Mouse (Mus musculus) midbrain, embryonic 16.5 days (tissue): ENCODE measurements around the gene Sebox. TPM values are rescaled to one million over a fixed set of nuclear protein-coding genes. Genes with fewer than 3 reads are reported as not detected.
"Not testable (repeated sequence)": the region's sequence is repeated elsewhere in the genome, so short reads cannot be mapped to it uniquely, and the experiment has no call there.

Source experiments
- ATAC-seq: fragments of 200-750 bp; cut with Nextera tagmentation; 2 replicates; pipeline ENCODE4 v1.8.0; 2017; ENCODE audit warnings: moderate TSS enrichment
- H3K27ac ChIP-seq: fragments of 300-500 bp; sonication (generic); 2 replicates; pipeline ENCODE4 v1.5.1; 2014; ENCODE audit warnings: mild to moderate bottlenecking, low read length, mixed read lengths
- H3K27me3 ChIP-seq: fragments of 300-500 bp; sonication (generic); 2 replicates; pipeline ENCODE4 v1.6.1; 2014; ENCODE audit warnings: low read depth, low read length, mixed read lengths; ENCODE audit not compliant: control insufficient read depth, insufficient read depth
- H3K36me3 ChIP-seq: fragments of 300-500 bp; sonication (generic); 2 replicates; pipeline ENCODE4 v1.6.1; 2014; ENCODE audit warnings: mild to moderate bottlenecking, low read length, moderate library complexity, mixed read lengths; ENCODE audit not compliant: control insufficient read depth, insufficient read depth
- H3K4me1 ChIP-seq: fragments of 300-500 bp; sonication (generic); 2 replicates; pipeline ENCODE4 v1.6.1; 2014; ENCODE audit warnings: mild to moderate bottlenecking, low read length, mixed read lengths; ENCODE audit not compliant: control insufficient read depth, insufficient read depth
- H3K4me2 ChIP-seq: fragments of 300-500 bp; sonication (generic); 2 replicates; pipeline ENCODE4 v1.6.1; 2014; ENCODE audit warnings: mild to moderate bottlenecking, low read length, mixed read lengths
- H3K4me3 ChIP-seq: fragments of 300-500 bp; sonication (generic); 2 replicates; pipeline ENCODE4 v1.5.1; 2014; ENCODE audit warnings: low read depth, mild to moderate bottlenecking, low read length, moderate library complexity, mixed read lengths
- H3K9ac ChIP-seq: fragments of 300-500 bp; sonication (generic); 2 replicates; pipeline ENCODE4 v1.6.1; 2014; ENCODE audit warnings: low read depth, low read length, mixed read lengths
- H3K9me3 ChIP-seq: fragments of 300-500 bp; sonication (generic); replicated peaks from 2 replicates; pipeline ENCODE4 v1.6.1; 2014; ENCODE audit warnings: mild to moderate bottlenecking, low read length, mixed read lengths; ENCODE audit not compliant: control insufficient read depth, poor library complexity, severe bottlenecking
- WGBS: fragments of 180-500 bp; shearing (Covaris S2); extraction: QIAGEN DNeasy Blood & Tissue Kit; methylation state at CpG from one replicate; pipeline ENCODE4 v1.1.7; 2014; 5-methylcytosine and 5-hydroxymethylcytosine counted together
- polyA plus RNA-seq: library from polyadenylated mRNA; unstranded; fragments of >200 nt; fragmentation: Nextera tagmentation; extraction: Ambion mirVana; gene quantifications from 2 replicates; pipeline ENCODE4 v1.2.1, GENCODE M21; 2015

Sebox gene
- polyA plus RNA-seq, 1 experiment from 2014 or later: 0.14 TPM

DNA sequence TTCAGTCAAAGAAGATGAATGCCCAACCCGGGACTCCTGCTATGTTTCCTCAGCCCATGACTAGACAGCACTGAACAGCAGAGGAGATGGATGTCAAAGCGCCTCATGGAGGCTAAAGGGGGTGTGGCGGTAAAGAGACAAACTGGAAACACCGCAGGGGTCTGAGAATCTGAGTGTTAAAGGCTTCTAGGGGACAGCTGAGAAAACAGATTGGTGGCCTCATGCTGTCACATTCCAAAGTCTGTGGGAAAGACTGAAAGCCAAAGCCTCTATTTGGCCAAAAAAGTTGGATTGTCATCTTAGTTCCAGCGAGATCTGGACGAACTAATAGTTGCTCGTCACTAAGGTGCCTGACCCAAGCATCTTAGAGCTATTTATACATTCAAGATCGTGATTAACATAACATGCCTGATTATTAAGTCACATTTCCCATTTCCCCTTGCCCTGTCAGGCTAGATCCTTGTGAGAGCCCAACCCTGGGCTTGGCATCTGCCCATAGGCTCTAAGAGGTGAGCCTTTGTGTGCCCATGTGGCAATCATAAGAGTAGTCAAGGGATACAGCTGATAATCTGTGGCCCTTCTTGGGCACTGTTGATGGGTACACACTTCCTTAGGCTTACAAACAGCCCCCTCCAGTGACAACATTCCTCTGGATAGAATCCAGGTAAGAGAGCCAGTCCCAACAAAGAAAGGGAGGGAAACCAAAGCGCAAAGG, 20.2 kb downstream of the Sebox start:
- no peak overlapping the region for H3K27ac ChIP-seq

DNA sequence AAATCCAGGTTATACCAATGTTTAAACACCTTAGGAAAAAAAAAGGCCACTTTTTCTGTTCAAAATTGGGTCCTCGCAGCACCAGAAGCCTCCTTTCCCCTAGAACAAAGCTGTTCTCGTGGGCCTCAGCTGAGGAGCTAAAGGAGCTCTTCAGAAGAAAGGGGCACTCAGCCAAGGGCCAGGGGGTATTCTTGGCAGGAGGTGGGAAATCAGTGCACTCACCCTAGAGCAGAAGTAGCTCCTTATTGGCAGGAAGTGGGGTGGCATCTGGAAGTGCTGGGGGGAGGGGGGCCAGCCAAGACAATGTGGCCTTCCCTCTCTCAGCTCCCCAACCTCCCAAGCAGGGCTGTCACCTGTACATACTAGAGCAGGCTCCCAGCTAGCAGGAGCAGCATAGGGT, 21.6 kb downstream of the Sebox start:
- no peak overlapping the region for H3K27ac ChIP-seq
- 84% methylated on average over 2 of the region's 2 CpGs for WGBS
- peaks cover 77% of the 10 kb centered on the region for H3K36me3 ChIP-seq
- no peak overlapping the region for H3K4me3 ChIP-seq
- H3K27me3 ChIP-seq: no peaks in the 10 kb centered on the region
- no peaks in the 10 kb centered on the region for H3K4me1 ChIP-seq
- H3K9ac ChIP-seq: no peak overlapping the region
- H3K9me3 ChIP-seq: no peaks in the 10 kb centered on the region
- no peak for ATAC-seq
- no peak overlapping the region for H3K4me2 ChIP-seq

More for the DNA sequence above, 20.2 kb downstream of the Sebox start:
- Histone ChIP-seq H3K4me3 (no peak overlapping the region), H3K4me2 (no peak overlapping the region), H3K4me1 (no peaks in the 10 kb centered on the region), H3K9me3 (no peaks in the 10 kb centered on the region), H3K36me3 (peaks cover 65% of the 10 kb centered on the region), H3K27me3 (no peaks in the 10 kb centered on the region), H3K9ac (no peak overlapping the region)
- ATAC-seq: no peak
- 80% methylated on average over 9 of the region's 9 CpGs for WGBS

DNA sequence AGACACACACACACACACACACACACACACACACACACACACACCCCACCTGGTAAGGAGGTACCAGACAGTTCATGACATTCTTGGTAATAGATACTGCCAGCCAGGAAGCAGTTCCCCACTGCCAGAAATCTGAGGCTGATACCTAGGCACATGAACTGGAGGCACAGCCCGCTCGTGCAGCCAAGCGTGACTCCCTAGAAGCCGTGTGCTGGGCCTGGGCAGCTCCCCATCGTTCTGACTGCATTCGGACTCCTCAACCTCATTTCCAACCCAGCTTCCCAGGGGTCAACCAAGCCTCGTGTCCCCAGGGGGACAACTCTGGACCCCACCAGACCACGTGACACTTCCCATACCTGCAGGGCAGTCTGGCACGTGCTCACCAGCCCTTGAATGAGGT, 25.5 kb downstream of the Sebox start:
- Histone ChIP-seq H3K27ac (no peak overlapping the region), H3K36me3 (peaks cover 55% of the 10 kb centered on the region), H3K4me1 (no peaks in the 10 kb centered on the region), H3K9me3 (no peaks in the 10 kb centered on the region), H3K27me3 (no peaks in the 10 kb centered on the region), H3K4me3 (no peak overlapping the region), H3K9ac (no peak overlapping the region), H3K4me2 (no peak overlapping the region)
- 78% methylated on average over 9 of the region's 9 CpGs for WGBS
- no peak for ATAC-seq

DNA sequence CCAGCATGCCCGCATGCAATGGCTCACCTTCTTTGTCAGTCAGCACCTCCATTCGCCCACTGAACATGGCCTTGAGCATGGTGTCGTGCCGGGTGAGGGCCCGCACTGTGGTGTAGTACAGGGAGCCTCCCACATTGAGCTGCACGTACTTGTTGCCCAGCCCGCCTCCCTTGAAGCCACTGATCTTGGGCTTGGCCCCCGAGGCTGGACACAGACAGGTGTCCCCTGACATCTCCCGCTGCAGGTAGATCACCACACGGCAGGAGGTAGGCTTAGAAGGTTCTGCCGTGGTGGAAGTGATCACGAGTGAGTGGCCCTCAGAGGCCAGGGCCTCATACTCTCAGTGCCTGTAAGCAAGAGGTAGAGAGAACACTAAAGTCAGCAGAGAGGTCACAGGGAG, 26.8 kb downstream of the Sebox start:
- no peak overlapping the region for H3K4me2 ChIP-seq
- peaks cover 9% of the 10 kb centered on the region for H3K4me1 ChIP-seq
- ATAC-seq: no peak
- WGBS: 90% methylated on average over 12 of the region's 12 CpGs
- no peak overlapping the region for H3K27ac ChIP-seq
- no peaks in the 10 kb centered on the region for H3K27me3 ChIP-seq
- H3K9ac ChIP-seq: no peak overlapping the region
- peaks cover 44% of the 10 kb centered on the region for H3K36me3 ChIP-seq
- H3K4me3 ChIP-seq: no peak overlapping the region
- no peaks in the 10 kb centered on the region for H3K9me3 ChIP-seq

DNA sequence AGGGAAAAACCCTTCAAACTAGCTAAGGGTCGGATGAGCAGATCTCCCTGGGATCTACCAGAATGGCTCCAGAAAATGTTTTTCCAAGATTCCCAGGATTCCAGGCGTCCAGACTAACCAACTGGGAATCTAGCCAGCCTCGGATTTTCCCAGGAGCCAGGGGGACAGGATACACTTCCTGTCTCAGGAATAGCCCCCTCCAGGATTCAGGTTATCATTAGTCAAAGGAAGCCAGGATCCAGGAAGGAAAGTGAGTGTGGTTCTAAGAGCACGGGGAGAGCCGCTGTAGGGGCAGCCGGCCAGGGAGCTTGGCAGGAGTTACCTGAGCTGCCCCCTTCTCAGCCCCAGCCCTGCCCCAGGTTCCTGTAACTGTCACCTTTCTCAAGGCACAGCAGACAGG, 27.8 kb downstream of the Sebox start:
- Histone ChIP-seq H3K4me2 (no peak overlapping the region), H3K27ac (no peak overlapping the region), H3K9ac (no peak overlapping the region), H3K4me1 (peaks cover 12% of the 10 kb centered on the region), H3K36me3 (peaks cover 35% of the 10 kb centered on the region), H3K4me3 (no peak overlapping the region), H3K9me3 (no peaks in the 10 kb centered on the region), H3K27me3 (no peaks in the 10 kb centered on the region)
- no peak for ATAC-seq
- WGBS: 89% methylated on average over 6 of the region's 6 CpGs

DNA sequence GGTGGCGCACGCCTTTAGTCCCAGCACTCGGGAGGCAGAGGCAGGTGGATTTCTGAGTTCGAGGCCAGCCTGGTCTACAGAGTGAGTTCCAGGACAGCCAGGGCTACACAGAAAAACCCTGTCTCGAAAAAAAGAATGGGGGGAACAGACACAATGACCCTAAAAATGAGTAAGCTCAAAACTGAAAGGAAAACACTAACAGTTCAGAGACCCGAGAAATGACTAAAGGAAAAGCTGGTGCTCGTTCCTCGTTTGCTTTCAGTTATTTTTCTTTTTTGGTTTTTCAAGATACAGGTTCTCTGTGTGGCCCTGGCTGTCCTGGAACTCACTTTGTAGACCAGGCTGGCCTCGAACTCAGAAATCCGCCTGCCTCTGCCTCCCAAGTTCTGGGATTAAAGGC, 28.3 kb downstream of the Sebox start:
- H3K4me2 ChIP-seq, H3K27ac ChIP-seq, H3K27me3 ChIP-seq, H3K9me3 ChIP-seq, H3K4me3 ChIP-seq, ATAC-seq, H3K9ac ChIP-seq: not testable (repeated sequence)
- peaks cover 30% of the 10 kb centered on the region for H3K36me3 ChIP-seq
- 94% methylated on average over 10 of the region's 10 CpGs for WGBS
- H3K4me1 ChIP-seq: peaks cover 12% of the 10 kb centered on the region

DNA sequence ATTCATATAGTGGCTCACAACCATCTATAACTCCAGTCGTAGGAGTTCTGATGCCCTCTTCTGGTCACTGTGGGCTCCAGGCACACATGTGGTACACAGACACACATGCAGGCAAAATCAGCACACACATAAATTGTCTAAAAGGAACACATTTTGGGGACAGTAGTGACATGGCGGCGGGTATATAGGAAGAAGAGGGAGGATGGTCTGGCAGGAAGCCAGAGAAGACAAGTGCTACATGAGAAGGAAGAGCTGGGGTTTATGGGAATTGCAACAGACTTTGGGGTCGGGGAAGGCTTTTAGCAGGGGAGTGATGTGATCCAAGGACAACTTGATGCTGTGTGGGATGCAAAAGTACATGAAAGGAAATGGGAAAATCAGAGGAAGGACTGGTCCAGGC, 31.3 kb downstream of the Sebox start:
- H3K27ac ChIP-seq: no peak overlapping the region
- peak overlapping the region; percentile 69 for H3K4me2 ChIP-seq
- peaks cover 29% of the 10 kb centered on the region for H3K4me1 ChIP-seq
- 90% methylated on average over 4 of the region's 4 CpGs for WGBS
- H3K9me3 ChIP-seq: no peaks in the 10 kb centered on the region
- ATAC-seq: no peak
- no peak overlapping the region for H3K4me3 ChIP-seq
- no peak overlapping the region for H3K9ac ChIP-seq
- H3K36me3 ChIP-seq: peaks cover 10% of the 10 kb centered on the region
- no peaks in the 10 kb centered on the region for H3K27me3 ChIP-seq

DNA sequence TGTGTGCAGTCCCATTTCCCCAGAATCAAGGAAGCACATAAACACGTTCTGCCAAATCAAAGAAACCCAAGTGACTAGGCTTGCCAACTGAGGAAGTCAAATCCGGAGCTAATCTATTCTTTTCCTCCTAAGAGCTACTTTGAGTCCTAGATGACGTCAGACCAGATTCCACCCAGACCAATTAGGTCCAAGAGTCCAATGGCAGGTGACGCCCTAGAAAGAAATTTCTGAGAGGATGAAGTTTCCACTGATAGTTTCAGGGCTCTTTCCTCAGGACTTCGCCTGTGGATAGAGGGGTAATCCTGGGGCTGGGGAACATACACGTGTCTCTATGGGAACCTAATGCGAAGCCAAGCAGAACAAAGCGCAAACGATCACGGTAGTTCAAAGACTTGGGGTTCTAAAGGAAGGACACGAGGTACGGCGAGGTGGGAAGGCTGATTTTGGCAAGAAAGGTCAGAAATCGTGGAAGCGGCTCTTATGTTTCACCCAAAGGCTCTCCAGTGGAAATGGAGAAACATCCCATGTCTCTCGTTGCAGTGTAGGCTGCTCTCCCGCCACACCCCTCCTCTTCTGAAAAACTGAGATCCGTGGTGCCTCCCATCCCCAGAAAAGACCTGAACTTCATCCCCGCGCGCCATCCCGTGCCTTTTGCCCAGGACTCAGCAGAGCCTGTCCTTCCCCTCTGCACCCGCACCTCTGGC, 32.3 kb downstream of the Sebox start:
- Histone ChIP-seq H3K4me1 (peaks cover 29% of the 10 kb centered on the region), H3K9me3 (no peaks in the 10 kb centered on the region), H3K9ac (peak overlapping the region; percentile 83), H3K27me3 (no peaks in the 10 kb centered on the region), H3K36me3 (peaks cover 9% of the 10 kb centered on the region; the same call in 1 of the 2 replicates), H3K4me2 (peak overlapping the region; percentile 69), H3K4me3 (peak overlapping the region; percentile 67), H3K27ac (peak overlapping the region; percentile 92)
- WGBS: under 1% methylated on average over 23 of the region's 23 CpGs
- ATAC-seq: peak; percentile 23

DNA sequence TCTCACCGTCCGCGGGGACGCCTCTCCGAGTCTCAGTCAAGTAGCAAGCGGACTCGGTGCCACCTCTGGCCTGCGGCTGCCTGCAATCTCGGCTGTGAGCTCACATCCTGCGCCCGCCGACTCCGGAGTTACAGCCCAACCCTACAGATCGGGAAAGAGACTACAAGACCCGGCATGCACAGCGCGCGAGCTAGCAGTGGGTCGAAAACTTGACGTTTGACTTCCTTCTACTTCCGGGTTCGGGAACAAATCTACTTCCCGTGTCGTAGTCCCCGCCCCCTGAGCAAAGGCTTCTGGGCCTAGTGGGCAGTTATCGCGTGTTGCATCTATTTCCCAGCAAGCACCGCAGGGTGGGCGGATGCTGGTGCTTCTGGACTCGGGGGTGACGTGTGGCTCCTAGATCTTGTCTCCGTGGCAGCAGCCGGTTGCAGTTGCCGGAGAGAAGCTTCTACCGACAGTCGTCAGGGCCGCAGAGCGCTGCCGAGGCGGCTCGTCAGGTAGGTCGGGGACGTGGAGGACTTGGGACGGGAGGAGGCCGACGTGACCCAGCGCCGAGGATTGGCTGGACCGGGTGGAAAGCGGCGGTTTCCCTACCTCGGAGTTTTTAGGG, 32.9 kb downstream of the Sebox start, which contains the start of the genes Tnfaip1 and Ift20:
Gene Tnfaip1 (minus strand): TSS at position 253 of the 610 bp plus-strand sequence.
Gene Ift20 (plus strand): TSS at position 282 of the 610 bp plus-strand sequence.
- whole genome bisulfite sequencing: under 1% methylated on average over 52 of the region's 52 CpGs
- H3K27me3 ChIP-seq: no peaks in the 10 kb centered on the region
- peak within 1 kb of the TSS; percentile 91 for H3K4me2 ChIP-seq
- peak within 1 kb of the TSS; percentile 67 for H3K4me3 ChIP-seq
- H3K36me3 ChIP-seq: peaks cover 12% of the 10 kb centered on the region; the same call in 1 of the 2 replicates
- peak; percentile 98 for ATAC-seq
- peak within 1 kb of the TSS; percentile 83 for H3K9ac ChIP-seq
- H3K27ac ChIP-seq: peak within 1 kb of the TSS; percentile 92
- no peaks in the 10 kb centered on the region for H3K9me3 ChIP-seq
- H3K4me1 ChIP-seq: peaks cover 29% of the 10 kb centered on the region
